Mouse (Mus musculus) gastrocnemius, postnatal 4 days (tissue): ENCODE measurements around the gene Kif19a. TPM values are rescaled to one million over a fixed set of nuclear protein-coding genes. Genes with fewer than 3 reads are reported as not detected.

Experiments used
- total RNA-seq, 2 experiments: library from RNA; stranded (reverse); gene quantifications; 2 replicates each; pipeline ENCODE4 v1.2.3; 2021

The Kif19a gene
- total RNA-seq, 2 experiments from 2014 or later: 3.4 to 5.6 TPM

Other genes starting within 250 kb of the Kif19a start
- gene Rpl38, start 96.9 kb upstream of the Kif19a start, total RNA-seq: 1,000 to 10,000 TPM; 1,199 to 1,226 TPM
- 100 to 1,000 TPM; 101 to 108 TPM for gene Ttyh2, start 90.0 kb upstream of the Kif19a start, total RNA-seq
- gene Dnaic2, start 38.0 kb upstream of the Kif19a start, total RNA-seq: 1 to 10 TPM; 1.3 to 2.0 TPM
- gene Btbd17, start 30.6 kb downstream of the Kif19a start, total RNA-seq: 1 to 10 TPM; 3.6 to 4.4 TPM
- gene Gpr142, start 33.5 kb downstream of the Kif19a start, total RNA-seq: not detected
- gene Gprc5c, start 85.8 kb downstream of the Kif19a start, total RNA-seq: 10 to 100 TPM; 51.0 to 57.9 TPM
- gene Cd300a, start 124.7 kb downstream of the Kif19a start, total RNA-seq: 1 to 10 TPM; 1.3 to 2.0 TPM
- 1 to 10 TPM in 1 of 2 experiments, under 1 TPM in 1; 0.49 to 1.1 TPM for gene Cd300lb, start 169.0 kb downstream of the Kif19a start, total RNA-seq
- not detected for gene Cd300c, start 203.8 kb downstream of the Kif19a start, total RNA-seq
- under 1 TPM; 0.36 to 0.47 TPM for gene Cd300ld, start 224.5 kb downstream of the Kif19a start, total RNA-seq
- 1 to 10 TPM; 1.6 to 2.2 TPM for gene Cd300c2, start 236.5 kb downstream of the Kif19a start, total RNA-seq